Mouse (Mus musculus): ENCODE results near the gene Sfswap. TPM values are rescaled to one million over a fixed set of nuclear protein-coding genes. Genes with fewer than 3 reads are reported as not detected.
A peak's percentile ranks its signal among the peaks of the same experiment; 100 is the strongest.

Sfswap gene
- total RNA-seq, 2 experiments from 2014 or later, result 46.9 to 47.3 TPM

- DNase-seq, result no peak
- intact Hi-C loops (cut with DNase I), result no loop called here
Observed at GRCm38 (mm10) chr5:129523166-129523565, 22.1 kb downstream of the Sfswap start.

GRCm38 (mm10) chr5:129524751-129525150, 23.7 kb downstream of the Sfswap start:
- intact Hi-C loops (cut with DNase I), result no loop called here
- peak in 1 of 2 experiments; percentile 18 for DNase-seq

DNA sequence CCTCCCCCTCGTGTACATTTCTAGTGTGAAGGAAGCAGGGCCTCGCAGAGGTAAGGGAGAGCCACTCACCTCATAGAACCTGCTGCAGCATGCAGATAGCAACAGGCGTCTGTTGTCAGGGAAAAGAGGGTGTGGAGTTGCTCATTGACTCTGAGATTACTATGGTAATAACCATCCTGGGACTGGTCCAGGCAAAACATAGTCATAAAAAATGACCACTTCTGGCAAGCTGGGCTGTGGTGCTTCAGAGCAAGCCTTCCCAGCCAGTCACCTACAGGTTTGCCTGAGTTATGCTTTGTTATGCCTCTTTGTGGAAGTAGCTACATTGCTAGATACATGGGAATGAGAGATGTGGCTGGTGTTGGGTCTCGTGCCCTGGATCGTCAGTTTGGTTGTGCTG, 26.1 kb downstream of the Sfswap start:
- intact Hi-C loops (cut with DNase I), result no loop called here
- no peak for DNase-seq

DNA sequence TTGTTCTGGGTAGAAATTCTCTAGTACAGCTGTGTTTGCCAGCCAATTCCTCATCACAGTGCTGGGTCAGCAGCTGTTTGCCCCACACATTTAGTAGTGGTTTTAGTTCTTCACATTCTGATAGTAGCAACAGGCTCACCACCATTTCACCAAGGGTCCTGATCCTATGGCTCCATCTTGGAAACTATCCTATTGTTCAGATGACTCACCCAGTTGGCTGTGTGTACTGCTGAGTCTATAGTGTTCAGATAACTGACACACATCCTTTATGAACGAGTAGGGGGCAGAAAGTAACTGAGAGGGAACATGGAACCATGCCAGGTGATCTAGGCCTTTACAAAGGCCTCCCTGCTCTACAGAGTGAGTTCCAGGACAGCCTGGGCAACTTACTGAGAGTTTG, 28.6 kb downstream of the Sfswap start:
- intact Hi-C loops (cut with DNase I), result no loop called here
- no peak for DNase-seq

- intact Hi-C loops (cut with DNase I), result no loop called here
- no peak for DNase-seq
Observed at GRCm38 (mm10) chr5:129533731-129534130, 32.7 kb downstream of the Sfswap start.

GRCm38 (mm10) chr5:129534500-129534899, 33.5 kb downstream of the Sfswap start:
- peak; percentile 38 to 42 for DNase-seq
- intact Hi-C loops (cut with DNase I), result no loop called here

GRCm38 (mm10) chr5:129535021-129535420, 34.0 kb downstream of the Sfswap start:
- intact Hi-C loops (cut with DNase I), result no loop called here

GRCm38 (mm10) chr5:129535431-129535830, 34.4 kb downstream of the Sfswap start:
- intact Hi-C loops (cut with DNase I), result no loop called here
- DNase-seq, result no peak

More at GRCm38 (mm10) chr5:129535021-129535420, 34.0 kb downstream of the Sfswap start:
- DNase-seq, result no peak

DNA sequence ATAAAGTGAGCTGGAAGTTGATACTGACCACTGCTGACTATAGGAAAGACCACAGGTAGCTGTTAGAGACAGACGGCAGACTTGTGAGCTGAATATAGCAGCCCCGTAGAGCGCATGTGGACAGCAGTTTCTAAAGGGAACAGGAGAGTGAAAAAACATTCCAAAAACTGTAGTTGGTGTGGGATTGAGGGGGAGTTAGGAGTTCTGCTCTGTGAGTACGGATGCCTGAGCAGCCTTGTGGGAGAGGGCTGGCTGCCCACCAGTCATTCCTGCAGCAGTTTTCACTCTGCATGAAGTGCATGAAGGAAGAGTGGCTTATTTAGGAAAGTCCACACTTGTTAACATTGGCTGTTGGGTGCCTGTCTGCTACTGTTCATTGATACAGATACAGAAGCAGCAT, 37.8 kb downstream of the Sfswap start:
- no peak for DNase-seq
- intact Hi-C loops (cut with DNase I), result no loop called here

- intact Hi-C loops (cut with DNase I), result no loop called here
- no peak for DNase-seq
Observed at GRCm38 (mm10) chr5:129542236-129542635, 41.2 kb downstream of the Sfswap start.

DNA sequence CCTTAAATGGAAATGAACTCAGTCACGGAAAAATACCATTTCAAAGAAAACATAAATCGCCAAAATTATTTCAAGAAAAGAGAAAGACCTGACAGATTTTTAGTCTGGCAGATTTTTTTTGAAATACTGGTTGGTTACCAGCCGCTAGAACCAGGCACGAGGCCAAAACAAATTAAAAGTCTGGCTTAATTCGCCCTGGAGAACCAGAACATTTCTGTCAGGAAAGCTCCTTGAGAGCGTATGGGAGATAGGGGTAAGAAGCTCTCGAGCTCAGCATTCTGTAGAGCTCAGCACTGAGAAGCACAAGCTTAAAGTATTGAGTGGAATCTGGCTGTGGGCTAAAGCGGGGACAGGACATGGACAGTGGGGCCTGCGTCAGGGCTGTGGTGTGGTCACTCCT, 44.8 kb downstream of the Sfswap start:
- intact Hi-C loops (cut with DNase I), result no loop called here
- no peak for DNase-seq

DNA sequence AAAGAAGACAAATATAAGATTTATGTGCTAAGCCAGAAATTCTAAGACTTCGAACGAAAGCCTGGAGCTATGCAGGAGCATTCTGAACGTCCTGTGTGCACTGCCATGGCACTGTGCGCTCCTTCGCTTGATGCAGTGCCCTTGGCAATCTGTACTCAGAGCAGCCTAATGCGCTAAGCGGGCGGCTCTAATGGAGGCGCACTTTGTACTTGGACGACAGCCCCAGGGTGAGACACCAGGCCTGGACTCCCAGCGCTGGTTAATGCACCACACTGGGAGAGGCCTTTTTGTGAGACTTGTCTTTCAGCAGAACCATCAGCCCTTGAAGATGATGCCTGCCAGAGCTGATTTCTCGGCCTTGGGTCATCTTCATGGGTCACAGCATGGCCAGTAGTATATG, 48.7 kb downstream of the Sfswap start:
- intact Hi-C loops (cut with DNase I), result no loop called here
- no peak for DNase-seq

- no peak for DNase-seq
- intact Hi-C loops (cut with DNase I), result no loop called here
Observed at GRCm38 (mm10) chr5:129550790-129551189, 49.8 kb downstream of the Sfswap start.

DNA sequence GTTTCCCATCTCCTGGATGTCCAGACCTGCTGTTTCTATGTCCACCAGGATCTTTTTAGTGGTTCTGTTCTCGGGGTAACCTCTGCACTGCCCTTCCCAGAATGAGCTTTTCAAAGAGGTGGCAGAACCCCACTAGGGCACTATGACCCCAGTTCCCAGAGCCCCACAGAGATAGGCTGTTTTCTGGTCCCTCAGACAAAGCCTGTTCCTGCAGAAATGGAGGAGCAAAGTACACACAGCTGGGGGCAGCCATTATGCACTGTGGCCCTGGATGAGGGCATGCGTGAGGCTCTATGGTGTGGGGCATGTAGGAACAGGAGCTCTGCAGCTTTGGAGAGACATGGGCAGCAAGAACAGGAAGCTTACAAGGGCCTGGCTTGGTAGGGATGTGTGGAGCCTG, 51.0 kb downstream of the Sfswap start:
- no peak for DNase-seq

GRCm38 (mm10) chr5:129553642-129554041, 52.6 kb downstream of the Sfswap start:
- intact Hi-C loops (cut with DNase I), result no loop called here
- no peak for DNase-seq

More for the DNA sequence above, 51.0 kb downstream of the Sfswap start:
- intact Hi-C loops (cut with DNase I), result no loop called here

DNA sequence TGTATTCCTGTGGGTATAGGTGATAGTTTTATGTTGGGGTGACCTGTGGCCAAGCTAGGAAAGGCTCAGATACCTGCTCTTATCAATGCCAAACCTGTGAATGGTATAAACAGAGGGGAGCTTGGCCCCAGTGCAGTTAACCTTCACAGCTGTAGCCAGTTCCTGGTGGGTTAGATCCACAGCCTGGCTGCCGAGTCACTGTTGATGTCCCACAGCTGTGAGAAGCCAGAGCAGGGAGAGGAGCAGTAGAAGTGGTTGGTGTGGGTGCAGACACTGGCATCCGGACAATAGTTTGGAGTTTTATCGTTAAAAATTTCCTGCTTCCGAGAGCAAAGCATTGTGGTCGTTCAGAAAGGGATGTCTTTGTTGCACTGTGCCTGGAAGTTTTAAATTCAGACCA, 57.6 kb downstream of the Sfswap start:
- intact Hi-C loops (cut with DNase I), result no loop called here

DNA sequence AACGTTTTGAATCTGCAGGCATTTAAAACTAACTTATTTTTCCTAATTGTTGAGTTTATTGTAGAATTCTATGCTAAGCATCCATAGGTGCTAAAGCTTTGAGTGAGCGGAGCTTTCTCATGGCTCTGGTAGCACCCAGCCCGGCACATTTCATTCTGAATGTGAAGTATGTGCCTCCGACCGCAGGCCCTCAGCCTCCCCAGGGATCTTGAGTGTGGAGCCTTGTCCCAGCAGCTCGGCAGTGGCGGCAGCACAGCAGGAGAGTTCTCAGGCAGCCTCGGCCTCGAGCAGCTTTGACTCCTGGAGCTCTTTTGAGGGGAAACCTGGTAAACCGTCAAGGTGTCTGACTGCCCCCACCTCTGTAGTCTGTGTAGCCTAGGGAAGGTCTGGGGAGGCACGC, 58.3 kb downstream of the Sfswap start:
- no peak for DNase-seq
- intact Hi-C loops (cut with DNase I), result no loop called here

More for the DNA sequence above, 57.6 kb downstream of the Sfswap start:
- DNase-seq, result peak in 1 of 2 experiments; percentile 12

GRCm38 (mm10) chr5:129562342-129562741, 61.3 kb downstream of the Sfswap start:
- DNase-seq, result no peak
- intact Hi-C loops (cut with DNase I), result no loop called here

DNA sequence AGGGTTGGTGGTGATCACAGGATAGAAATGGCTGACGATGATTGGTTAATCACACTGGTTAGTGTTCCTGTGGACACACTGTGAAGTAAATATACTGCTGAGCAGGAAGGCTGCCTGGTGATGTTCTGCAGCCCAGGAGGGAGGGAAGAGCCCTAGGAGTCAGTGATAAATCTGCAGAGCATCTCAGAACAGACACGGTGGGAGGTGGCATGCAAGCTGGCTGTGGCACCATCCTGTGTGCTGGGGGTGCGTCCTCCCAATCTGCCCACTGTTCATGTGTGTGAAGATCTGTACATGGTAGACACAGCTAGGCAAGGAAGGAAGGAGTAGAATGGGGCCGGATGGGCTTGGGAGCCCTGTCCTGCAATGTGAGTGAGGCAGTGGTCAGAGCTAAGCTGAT, 67.6 kb downstream of the Sfswap start:
- no peak for DNase-seq
- intact Hi-C loops (cut with DNase I), result no loop called here

DNA sequence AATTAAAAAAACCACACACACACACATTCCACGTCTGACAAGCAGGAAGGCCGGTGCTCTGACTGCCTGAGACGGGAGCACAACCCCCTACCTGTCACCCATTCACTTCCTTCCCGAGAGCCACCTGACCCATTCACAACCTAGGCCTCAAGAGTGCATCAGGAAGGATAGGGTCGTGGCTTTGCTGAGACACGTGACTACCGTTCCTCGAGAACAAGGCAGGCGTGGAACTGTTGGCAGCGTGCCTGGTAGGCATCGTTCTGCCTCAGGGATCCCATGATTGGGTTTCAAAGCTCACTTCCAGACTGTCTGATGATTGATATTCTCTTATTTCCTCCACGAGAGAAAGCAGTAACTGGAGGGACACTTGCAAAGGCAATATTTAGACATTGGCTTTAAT, 77.2 kb downstream of the Sfswap start:
- DNase-seq, result no peak
- intact Hi-C loops (cut with DNase I), result no loop called here

DNA sequence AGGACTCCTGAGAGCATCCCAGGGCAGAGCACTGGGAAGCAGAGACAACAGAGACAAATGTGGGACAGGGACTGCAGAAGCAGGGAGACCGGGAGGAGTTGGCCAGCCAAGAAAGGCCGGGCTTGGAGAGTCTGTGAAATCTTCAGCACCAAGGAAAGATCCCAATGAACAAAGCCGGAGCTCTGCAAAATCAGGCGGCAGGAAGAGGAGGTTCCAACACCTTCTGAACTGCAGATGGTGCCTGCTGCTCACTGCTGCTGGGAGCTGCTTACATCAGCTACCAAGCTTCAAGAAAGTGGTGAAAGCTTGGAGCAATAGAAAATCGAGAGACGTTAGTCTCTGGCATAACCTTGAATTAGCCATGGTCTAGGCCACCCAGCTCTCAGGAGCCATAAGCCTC, 79.0 kb downstream of the Sfswap start:
- peak in 1 of 2 experiments; percentile 15 for DNase-seq
- intact Hi-C loops (cut with DNase I), result loop anchor here (5.0 to 10.0 kb wide), 2 partner anchors 78 to 165 kb away; partner anchors contain the start of gene Sfswap

DNA sequence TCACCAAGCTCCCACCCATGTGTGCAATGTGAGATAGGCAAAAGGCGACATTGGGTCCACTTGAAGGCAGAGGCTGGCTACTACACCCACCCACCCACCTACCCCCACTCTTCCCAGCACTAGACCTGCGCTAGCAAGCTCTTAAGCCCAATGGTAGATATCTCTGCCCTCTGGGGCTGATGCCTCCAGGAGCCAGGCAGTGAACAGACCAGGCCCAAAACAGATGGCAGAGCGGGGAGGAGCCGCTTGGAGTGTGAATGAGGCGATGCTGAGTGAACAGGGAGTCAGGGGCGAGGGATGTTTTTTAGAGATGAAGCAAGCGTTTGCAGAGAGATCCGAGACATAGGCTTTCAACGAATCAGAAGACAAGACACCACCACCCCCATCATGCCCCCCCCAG, 79.6 kb downstream of the Sfswap start:
- DNase-seq, result no peak
- intact Hi-C loops (cut with DNase I), result loop anchor here (5.0 to 10.0 kb wide), 2 partner anchors 78 to 166 kb away; partner anchors contain the start of gene Sfswap

DNA sequence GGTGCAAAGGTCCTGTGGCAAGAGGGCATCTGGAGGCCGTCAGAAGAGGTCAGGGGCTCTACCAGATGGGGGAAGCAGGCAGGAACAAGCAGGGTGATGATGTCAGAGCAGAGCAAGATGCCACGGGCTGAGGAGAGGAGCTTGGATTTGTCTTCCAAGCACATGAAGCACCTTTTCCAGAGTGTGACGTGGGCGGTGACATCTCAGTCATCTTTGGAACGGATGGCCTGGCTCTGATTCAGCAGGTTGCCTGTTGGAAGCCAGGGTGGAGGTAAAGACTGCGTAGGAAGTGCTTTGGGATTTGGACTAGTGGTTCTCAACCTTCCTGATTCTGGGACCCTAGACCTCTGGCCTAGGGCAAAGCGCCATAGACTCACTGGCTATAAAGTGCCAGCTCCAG, 80.0 kb downstream of the Sfswap start:
- no peak for DNase-seq
- intact Hi-C loops (cut with DNase I), result loop anchor here (5.0 to 10.0 kb wide), 2 partner anchors 79 to 166 kb away; partner anchors contain the start of gene Sfswap
